Mouse (Mus musculus): ENCODE measurements around the gene Calb2.

Calb2 gene

GRCm38 (mm10) chr8:110130537-110130936 is 37.5 kb downstream of the Calb2 start:
- DNase-seq (ENCODE audit: low spot score in 2 of 2), result peak in 1 of 2 experiments; percentile 30

- no peak for DNase-seq (ENCODE audit: low spot score in 2 of 2)
Measured at GRCm38 (mm10) chr8:110119715-110120114, 48.3 kb downstream of the Calb2 start.

GRCm38 (mm10) chr8:110102653-110103052 is 65.4 kb downstream of the Calb2 start, which contains the start of gene Gm17720:
Gm17720 (minus strand) TSS chr8:110102753.
- no peak for DNase-seq (ENCODE audit: low spot score in 2 of 2)

- no peak for DNase-seq (ENCODE audit: low spot score in 2 of 2)
Measured at GRCm38 (mm10) chr8:110101676-110102075, 66.3 kb downstream of the Calb2 start.

GRCm38 (mm10) chr8:110100907-110101306 is 67.1 kb downstream of the Calb2 start, which contains the start of gene Gm21964:
Gm21964 (plus strand) TSS chr8:110101207.
- DNase-seq (ENCODE audit: low spot score in 2 of 2), result no peak

- DNase-seq (ENCODE audit: low spot score in 2 of 2), result peak in 1 of 2 experiments; percentile 17
Measured at GRCm38 (mm10) chr8:110091869-110092268, 76.1 kb downstream of the Calb2 start.
